Mouse (Mus musculus): Measurements from ENCODE around the gene Drc3.

DNA sequence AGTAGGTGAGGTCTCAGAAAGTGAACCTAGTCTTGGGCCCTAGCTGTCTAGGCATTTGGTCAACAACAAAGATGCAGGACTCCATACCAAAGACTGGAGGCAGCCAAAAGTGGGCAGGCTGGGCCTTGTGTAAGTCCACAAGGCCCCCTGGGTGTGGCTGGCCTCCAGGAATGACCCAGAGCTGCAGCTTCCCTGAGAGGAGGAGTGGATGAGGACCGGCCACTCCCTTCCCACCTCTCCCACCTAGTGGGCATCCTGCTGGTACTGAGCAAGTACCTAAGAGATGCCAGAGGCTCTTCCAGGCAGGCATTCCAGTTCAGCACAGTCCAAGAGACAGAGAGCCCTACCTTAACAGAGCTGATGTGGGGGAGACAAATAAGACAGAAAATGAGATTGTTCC, 6.8 kb downstream of the Drc3 start:
- TF ChIP-seq CTCF (IDR thresholded peaks at IDR 0.05; ENCODE audit: extremely low read depth, insufficient read length, insufficient replicate concordance, low read depth, low read length) = no peak
- TF ChIP-seq POLR2A (IDR thresholded peaks at IDR 0.05; ENCODE audit: low read depth, low read length) = no peak

Measured in small intestine, adult 2 months (tissue).